Mouse (Mus musculus) embryo, embryonic 10 days (tissue): ENCODE data around the gene Cplx2.

Experiments used
- DNase-seq: peaks from one replicate; pipeline ENCODE4 v3.0.0-alpha.2; 2015; ENCODE audit warnings: low spot score

The Cplx2 gene

DNA sequence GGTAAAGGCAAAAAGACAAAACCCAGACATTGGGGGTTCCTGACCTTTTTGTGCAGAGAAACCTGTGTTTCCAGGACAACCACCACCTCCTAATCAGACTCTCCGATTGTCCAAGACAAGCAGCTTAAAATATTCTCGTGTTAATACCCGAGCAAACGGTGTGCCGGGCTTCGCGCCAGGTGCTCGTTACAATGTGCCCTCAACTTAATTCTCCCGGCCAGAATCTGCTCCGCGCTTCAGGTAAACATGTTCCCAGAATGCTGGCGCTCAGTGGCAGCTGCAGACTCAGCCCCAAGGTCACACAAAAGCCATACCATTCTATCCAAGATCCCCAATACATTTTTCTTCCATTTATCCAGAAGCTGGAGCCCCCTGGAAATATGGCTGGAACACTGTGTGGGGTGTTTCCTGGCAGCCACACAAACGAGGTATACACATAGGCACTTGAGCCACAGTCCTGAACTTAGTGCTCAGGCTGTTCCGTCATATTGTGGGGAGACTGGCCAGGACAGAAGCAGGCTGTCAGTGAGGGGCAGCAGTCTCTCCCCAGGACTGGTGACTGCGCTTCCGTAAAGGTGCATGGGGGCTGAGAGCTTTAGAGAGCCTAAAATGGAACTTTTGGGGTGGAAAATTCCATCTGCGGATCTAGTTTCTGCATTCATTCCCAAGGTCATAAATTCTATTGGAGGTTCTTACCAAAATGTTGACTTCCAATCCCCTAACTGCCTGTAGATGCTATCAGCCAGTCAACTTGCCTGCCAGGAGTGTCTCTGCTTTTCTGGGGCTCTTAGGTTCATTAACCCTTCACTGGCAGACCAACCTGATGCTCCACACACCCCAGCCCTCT, 32.3 kb downstream of the Cplx2 start:
- no peak for DNase-seq

- no peak for DNase-seq
Observed at GRCm38 (mm10) chr13:54404205-54404604, 33.1 kb downstream of the Cplx2 start.

DNA sequence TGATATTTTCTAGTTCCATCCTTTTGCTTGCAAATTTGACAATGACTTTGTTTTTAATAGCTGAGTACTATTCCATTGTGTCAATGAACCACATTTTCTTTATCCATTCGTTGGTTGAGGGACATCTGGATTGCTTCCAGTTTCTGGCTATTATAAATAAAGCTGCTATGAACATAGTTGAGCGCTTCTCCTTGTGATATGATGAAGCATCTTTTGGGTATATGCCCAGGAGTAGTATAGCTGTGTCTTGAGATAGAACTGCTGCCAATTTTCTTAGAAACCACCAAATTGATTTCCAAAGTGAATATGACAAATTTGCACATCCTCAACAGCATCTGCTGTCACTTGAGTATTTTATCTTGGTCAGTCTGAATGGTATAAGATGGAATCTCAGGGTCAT, 34.7 kb downstream of the Cplx2 start:
- no peak for DNase-seq

DNA sequence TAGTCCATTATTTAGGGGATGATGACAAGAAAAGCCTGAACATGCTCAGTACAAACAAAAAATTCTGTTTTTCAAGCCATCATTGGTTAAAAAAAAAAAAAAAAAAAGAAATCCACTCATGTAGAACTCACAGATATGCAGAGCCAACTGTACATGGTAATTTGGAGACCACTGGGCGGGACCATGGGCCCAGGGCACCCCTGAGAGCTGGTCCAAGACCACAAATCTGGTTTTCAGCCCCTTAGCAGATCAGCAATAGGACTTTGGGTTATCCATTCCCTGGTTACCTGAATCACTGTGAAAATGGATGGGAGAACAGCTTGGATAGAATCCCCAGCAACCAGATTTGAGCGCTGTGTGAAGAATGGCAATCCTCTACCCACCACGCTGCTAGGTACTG, 40.5 kb downstream of the Cplx2 start:
- no peak for DNase-seq

DNA sequence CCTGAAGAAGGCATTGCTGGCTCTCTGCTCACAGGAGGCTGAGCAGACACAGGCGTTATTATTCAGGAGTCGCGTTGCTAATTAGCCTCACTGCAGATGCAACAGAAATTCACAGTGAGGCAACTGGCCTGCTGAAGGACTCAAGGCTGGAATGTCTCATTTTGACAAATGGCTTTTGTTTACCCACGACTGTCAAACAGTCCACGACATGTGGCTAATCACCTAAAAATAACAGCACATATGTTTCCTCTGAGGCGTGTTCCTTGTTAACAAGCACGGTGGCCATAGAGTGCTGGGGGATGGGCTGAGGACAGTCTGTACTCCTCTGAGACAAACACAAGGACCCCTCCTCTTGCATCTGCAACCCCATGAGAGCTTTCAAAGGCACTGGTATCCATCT, 41.1 kb downstream of the Cplx2 start:
- DNase-seq = peak; percentile 11

GRCm38 (mm10) chr13:54412721-54413120, 41.6 kb downstream of the Cplx2 start:
- no peak for DNase-seq

GRCm38 (mm10) chr13:54415059-54415458, 43.9 kb downstream of the Cplx2 start:
- no peak for DNase-seq

GRCm38 (mm10) chr13:54418781-54419327, 47.7 kb downstream of the Cplx2 start:
- DNase-seq = no peak

DNA sequence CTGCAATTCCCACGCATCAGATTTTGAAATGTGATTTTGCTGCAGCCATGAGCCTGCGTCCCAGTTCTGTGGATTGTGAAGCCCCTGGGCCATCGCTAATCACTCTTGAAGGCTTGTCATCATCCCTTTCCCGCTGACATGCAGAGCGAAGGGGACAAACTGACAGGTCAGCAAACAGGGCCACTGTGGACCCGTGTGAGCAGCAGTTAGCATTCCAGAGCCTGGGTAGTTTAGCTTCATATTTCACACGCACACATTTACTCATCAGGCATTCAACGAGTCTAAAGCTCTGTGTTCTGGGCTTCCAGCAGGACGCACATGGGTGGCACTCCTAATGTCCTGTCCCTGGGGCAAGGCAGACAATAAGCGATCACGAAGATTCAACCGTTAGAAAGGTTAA, 49.1 kb downstream of the Cplx2 start:
- no peak for DNase-seq

DNA sequence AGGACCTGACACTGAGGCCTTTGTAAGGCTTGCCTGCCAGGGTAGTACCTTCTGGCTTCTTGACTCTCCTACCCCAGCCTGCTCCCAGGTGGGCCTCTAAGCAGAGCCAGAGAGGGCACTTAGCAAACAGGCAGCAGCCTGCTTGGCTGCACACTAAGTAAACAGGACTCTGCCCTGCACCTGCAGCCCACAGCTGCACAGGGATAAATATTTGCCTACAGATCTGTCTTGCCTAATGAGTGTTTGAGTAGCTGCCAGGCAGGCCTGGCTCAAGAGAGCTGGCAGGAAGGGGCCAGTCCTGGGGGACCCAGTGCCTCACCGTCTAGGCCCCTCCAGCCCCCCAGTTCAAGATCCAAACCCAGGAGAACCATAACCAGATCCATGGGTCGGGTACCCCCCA, 54.1 kb downstream of the Cplx2 start:
- DNase-seq = peak; percentile 32

DNA sequence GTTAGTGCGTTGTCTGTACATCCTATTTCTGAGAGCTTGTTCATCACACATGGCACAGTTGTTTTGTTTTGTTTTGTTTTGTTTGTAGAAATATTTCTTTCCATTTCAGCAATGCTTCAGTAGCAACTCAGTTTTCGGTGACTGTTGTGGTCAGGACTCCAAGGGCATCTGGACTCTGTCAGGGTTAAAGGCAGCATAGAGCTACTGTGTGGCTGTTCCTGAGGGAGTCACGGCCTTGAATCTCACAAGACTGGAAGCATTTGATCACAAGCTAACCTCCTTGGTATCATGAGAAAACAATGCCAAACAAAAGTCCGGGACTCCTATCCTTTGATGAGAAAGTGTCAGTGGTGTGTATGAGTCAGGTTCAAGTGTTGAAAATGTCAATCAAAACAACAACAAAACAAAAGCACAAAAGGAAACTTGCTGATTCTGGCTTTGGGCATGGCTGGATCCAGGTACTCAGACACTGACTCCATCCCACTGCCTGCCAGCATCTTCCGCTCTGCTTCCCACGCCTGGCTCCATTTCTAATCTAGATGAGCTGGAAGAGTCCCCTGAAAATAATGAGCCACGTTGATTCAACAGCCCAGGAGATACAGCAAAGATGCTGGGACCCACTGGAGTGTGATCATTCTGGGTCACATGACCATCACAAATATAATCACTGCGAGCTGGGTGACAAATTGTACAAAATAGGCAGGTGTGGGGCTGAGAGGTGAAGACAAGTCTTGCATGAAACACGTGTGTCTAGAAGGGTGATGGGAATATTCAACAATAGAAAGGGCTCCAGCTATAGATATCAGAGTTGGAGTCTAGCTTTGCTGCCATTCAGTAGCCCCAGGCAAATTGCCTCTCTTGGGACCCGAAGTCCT, 55.9 kb downstream of the Cplx2 start:
- DNase-seq = no peak

DNA sequence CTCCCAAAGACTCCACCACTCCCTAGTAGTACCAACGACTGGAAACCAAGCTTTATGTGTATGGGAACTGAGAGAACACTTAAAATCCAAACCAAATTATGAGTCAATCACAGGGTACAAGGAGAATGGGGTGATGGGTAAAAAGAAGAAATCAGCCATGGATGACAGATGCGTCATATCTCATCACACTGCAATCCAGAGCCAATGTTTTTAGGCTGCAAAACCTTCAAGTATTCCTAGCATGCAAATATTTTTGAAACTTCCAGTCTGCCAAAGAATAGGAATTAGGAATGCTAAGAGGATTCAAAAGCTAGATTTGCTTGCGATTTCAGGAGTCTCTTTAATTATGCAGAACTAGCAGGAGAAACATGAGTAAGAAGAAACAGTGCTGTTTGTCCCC, 57.6 kb downstream of the Cplx2 start:
- DNase-seq = no peak

- DNase-seq = no peak
Observed at GRCm38 (mm10) chr13:54430051-54430450, 58.9 kb downstream of the Cplx2 start.

DNA sequence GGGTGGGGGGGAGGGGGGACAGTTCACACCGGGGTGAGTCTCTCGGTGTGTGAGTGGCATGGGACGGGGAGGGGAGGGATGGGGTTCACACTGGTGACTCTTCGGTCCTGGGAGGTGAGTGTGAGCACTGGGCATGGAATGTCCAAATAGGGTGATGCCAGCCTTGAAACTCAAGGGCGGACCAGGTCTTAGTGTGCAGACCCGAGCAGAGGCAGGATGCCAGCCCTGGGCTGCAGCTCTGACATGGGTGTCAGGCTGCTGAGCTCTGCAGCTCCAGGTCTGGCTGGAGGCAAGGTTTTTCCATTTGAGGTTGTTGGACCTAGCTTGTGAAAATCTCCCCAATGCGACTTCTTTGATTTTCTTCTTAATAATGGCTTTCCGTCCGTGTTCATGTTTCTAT, 60.0 kb downstream of the Cplx2 start:
- DNase-seq = no peak
